Mouse (Mus musculus): ENCODE results near the gene Igdcc3. TPM values are rescaled to one million over a fixed set of nuclear protein-coding genes. Genes with fewer than 3 reads are reported as not detected.

The Igdcc3 gene
- polyA plus RNA-seq, 1 experiment from 2014 or later, result 6.1 TPM

GRCm38 (mm10) chr9:65177497-65177896 lies 36.5 kb downstream of the Igdcc3 start:
- Histone ChIP-seq H3K36me3 (ENCODE audit: control insufficient read depth, insufficient read depth, low read length) (peaks cover 4% of the 10 kb centered on the region; the same call in 1 of the 2 replicates), H3K27me3 (ENCODE audit: control insufficient read depth, insufficient read depth, low read length) (no peaks in the 10 kb centered on the region), H3K4me3 (ENCODE audit: low read length) (no peak overlapping the region), H3K4me1 (ENCODE audit: control insufficient read depth, insufficient read depth, low read length) (peaks cover 51% of the 10 kb centered on the region), H3K27ac (ENCODE audit: low read depth, low read length) (no peak overlapping the region), H3K9ac (ENCODE audit: low read depth, low read length) (no peak overlapping the region), H3K4me2 (replicated peaks; ENCODE audit: low read depth, low read length) (no peak overlapping the region), H3K9me3 (ENCODE audit: control insufficient read depth, low read length) (no peaks in the 10 kb centered on the region)
- no peak for ATAC-seq (ENCODE audit: low FRiP score, low TSS enrichment)
- WGBS, result 80% methylated on average over 3 of the region's 3 CpGs

GRCm38 (mm10) chr9:65177912-65178311 lies 36.9 kb downstream of the Igdcc3 start:
- Histone ChIP-seq H3K4me1 (ENCODE audit: control insufficient read depth, insufficient read depth, low read length) (peaks cover 51% of the 10 kb centered on the region), H3K4me2 (replicated peaks; ENCODE audit: low read depth, low read length) (no peak overlapping the region; the same call in 1 of the 2 replicates), H3K27me3 (ENCODE audit: control insufficient read depth, insufficient read depth, low read length) (no peaks in the 10 kb centered on the region), H3K4me3 (ENCODE audit: low read length) (no peak overlapping the region), H3K9ac (ENCODE audit: low read depth, low read length) (no peak overlapping the region; the same call in 1 of the 2 replicates), H3K27ac (ENCODE audit: low read depth, low read length) (peak overlapping the region; percentile 78), H3K9me3 (ENCODE audit: control insufficient read depth, low read length) (no peaks in the 10 kb centered on the region), H3K36me3 (ENCODE audit: control insufficient read depth, insufficient read depth, low read length) (peaks cover 6% of the 10 kb centered on the region; the same call in 1 of the 2 replicates)
- 53% methylated on average over 10 of the region's 10 CpGs for WGBS
- ATAC-seq (ENCODE audit: low FRiP score, low TSS enrichment), result no peak

- 7% methylated on average over 21 of the region's 22 CpGs for WGBS
- ATAC-seq (ENCODE audit: low FRiP score, low TSS enrichment), result peak; percentile 73
- no peak overlapping the region; the same call in 1 of the 2 replicates for H3K4me3 ChIP-seq (ENCODE audit: low read length)
Measured at GRCm38 (mm10) chr9:65178336-65179213, 37.6 kb downstream of the Igdcc3 start.

GRCm38 (mm10) chr9:65179817-65180624 lies 39.0 kb downstream of the Igdcc3 start:
- 22% methylated on average over 17 of the region's 17 CpGs for WGBS
- Histone ChIP-seq H3K4me3 (ENCODE audit: low read length) (no peak overlapping the region), H3K27me3 (ENCODE audit: control insufficient read depth, insufficient read depth, low read length) (no peaks in the 10 kb centered on the region), H3K9ac (ENCODE audit: low read depth, low read length) (no peak overlapping the region), H3K9me3 (ENCODE audit: control insufficient read depth, low read length) (no peaks in the 10 kb centered on the region), H3K4me2 (replicated peaks; ENCODE audit: low read depth, low read length) (peak overlapping the region; percentile 31), H3K27ac (ENCODE audit: low read depth, low read length) (no peak overlapping the region), H3K4me1 (ENCODE audit: control insufficient read depth, insufficient read depth, low read length) (peaks cover 50% of the 10 kb centered on the region), H3K36me3 (ENCODE audit: control insufficient read depth, insufficient read depth, low read length) (peaks cover 14% of the 10 kb centered on the region; the same call in 1 of the 2 replicates)
- peak; percentile 6; the same call in 1 of the 2 replicates for ATAC-seq (ENCODE audit: low FRiP score, low TSS enrichment)

More at GRCm38 (mm10) chr9:65178336-65179213, 37.6 kb downstream of the Igdcc3 start:
- Histone ChIP-seq H3K9ac (ENCODE audit: low read depth, low read length) (peak overlapping the region; percentile 40; the same call in 1 of the 2 replicates), H3K9me3 (ENCODE audit: control insufficient read depth, low read length) (no peaks in the 10 kb centered on the region), H3K36me3 (ENCODE audit: control insufficient read depth, insufficient read depth, low read length) (peaks cover 11% of the 10 kb centered on the region; the same call in 1 of the 2 replicates), H3K4me2 (replicated peaks; ENCODE audit: low read depth, low read length) (peak overlapping the region; percentile 34), H3K4me1 (ENCODE audit: control insufficient read depth, insufficient read depth, low read length) (peaks cover 51% of the 10 kb centered on the region), H3K27ac (ENCODE audit: low read depth, low read length) (peak overlapping the region; percentile 78), H3K27me3 (ENCODE audit: control insufficient read depth, insufficient read depth, low read length) (no peaks in the 10 kb centered on the region)

GRCm38 (mm10) chr9:65188599-65188998 lies 47.6 kb downstream of the Igdcc3 start:
- H3K4me1 ChIP-seq (ENCODE audit: control insufficient read depth, insufficient read depth, low read length), result peaks cover 15% of the 10 kb centered on the region
- no peak overlapping the region for H3K9ac ChIP-seq (ENCODE audit: low read depth, low read length)
- H3K27me3 ChIP-seq (ENCODE audit: control insufficient read depth, insufficient read depth, low read length), result no peaks in the 10 kb centered on the region
- H3K4me2 ChIP-seq (replicated peaks; ENCODE audit: low read depth, low read length), result no peak overlapping the region
- peak; percentile 6; the same call in 1 of the 2 replicates for ATAC-seq (ENCODE audit: low FRiP score, low TSS enrichment)
- peaks cover 5% of the 10 kb centered on the region; the same call in 1 of the 2 replicates for H3K36me3 ChIP-seq (ENCODE audit: control insufficient read depth, insufficient read depth, low read length)
- no peak overlapping the region for H3K4me3 ChIP-seq (ENCODE audit: low read length)
- no peaks in the 10 kb centered on the region for H3K9me3 ChIP-seq (ENCODE audit: control insufficient read depth, low read length)
- H3K27ac ChIP-seq (ENCODE audit: low read depth, low read length), result no peak overlapping the region
- WGBS, result 3% methylated on average over 3 of the region's 3 CpGs

- Histone ChIP-seq H3K27ac (ENCODE audit: low read depth, low read length) (no peak overlapping the region), H3K36me3 (ENCODE audit: control insufficient read depth, insufficient read depth, low read length) (0 out of 2 replicates have a peak, but pooled peaks cover 2% of the 10 kb centered on the region)
- 28% methylated on average over 7 of the region's 7 CpGs for WGBS
Measured at GRCm38 (mm10) chr9:65190306-65190705, 49.3 kb downstream of the Igdcc3 start.

GRCm38 (mm10) chr9:65191389-65191754 lies 50.4 kb downstream of the Igdcc3 start:
- Histone ChIP-seq H3K4me1 (ENCODE audit: control insufficient read depth, insufficient read depth, low read length) (peaks cover 30% of the 10 kb centered on the region), H3K36me3 (ENCODE audit: control insufficient read depth, insufficient read depth, low read length) (no peaks in the 10 kb centered on the region), H3K4me3 (ENCODE audit: low read length) (no peak overlapping the region), H3K27me3 (ENCODE audit: control insufficient read depth, insufficient read depth, low read length) (no peaks in the 10 kb centered on the region), H3K9ac (ENCODE audit: low read depth, low read length) (no peak overlapping the region), H3K9me3 (ENCODE audit: control insufficient read depth, low read length) (no peaks in the 10 kb centered on the region), H3K4me2 (replicated peaks; ENCODE audit: low read depth, low read length) (no peak overlapping the region), H3K27ac (ENCODE audit: low read depth, low read length) (peak overlapping the region; percentile 18; the same call in 1 of the 2 replicates)
- 10% methylated on average over 2 of the region's 2 CpGs for WGBS
- no peak for ATAC-seq (ENCODE audit: low FRiP score, low TSS enrichment)

More at GRCm38 (mm10) chr9:65190306-65190705, 49.3 kb downstream of the Igdcc3 start:
- H3K9me3 ChIP-seq (ENCODE audit: control insufficient read depth, low read length), result no peaks in the 10 kb centered on the region
- H3K27me3 ChIP-seq (ENCODE audit: control insufficient read depth, insufficient read depth, low read length), result no peaks in the 10 kb centered on the region
- no peak overlapping the region for H3K9ac ChIP-seq (ENCODE audit: low read depth, low read length)
- no peak overlapping the region for H3K4me3 ChIP-seq (ENCODE audit: low read length)
- no peak for ATAC-seq (ENCODE audit: low FRiP score, low TSS enrichment)
- H3K4me2 ChIP-seq (replicated peaks; ENCODE audit: low read depth, low read length), result no peak overlapping the region
- peaks cover 21% of the 10 kb centered on the region for H3K4me1 ChIP-seq (ENCODE audit: control insufficient read depth, insufficient read depth, low read length)

GRCm38 (mm10) chr9:65191755-65192469 lies 50.9 kb downstream of the Igdcc3 start:
- Histone ChIP-seq H3K4me3 (ENCODE audit: low read length) (no peak overlapping the region), H3K9ac (ENCODE audit: low read depth, low read length) (no peak overlapping the region), H3K27me3 (ENCODE audit: control insufficient read depth, insufficient read depth, low read length) (no peaks in the 10 kb centered on the region), H3K36me3 (ENCODE audit: control insufficient read depth, insufficient read depth, low read length) (no peaks in the 10 kb centered on the region), H3K9me3 (ENCODE audit: control insufficient read depth, low read length) (no peaks in the 10 kb centered on the region), H3K4me1 (ENCODE audit: control insufficient read depth, insufficient read depth, low read length) (peaks cover 30% of the 10 kb centered on the region), H3K4me2 (replicated peaks; ENCODE audit: low read depth, low read length) (no peak overlapping the region), H3K27ac (ENCODE audit: low read depth, low read length) (peak overlapping the region; percentile 18; the same call in 1 of the 2 replicates)
- 4% methylated on average over 8 of the region's 8 CpGs for WGBS
- ATAC-seq (ENCODE audit: low FRiP score, low TSS enrichment), result peak; percentile 48

All from kidney, embryonic 14.5 days (tissue).